Mouse (Mus musculus) thymus, postnatal 0 days (tissue): Measurements from ENCODE around the gene Ltbp2. TPM values are rescaled to one million over a fixed set of nuclear protein-coding genes. Genes with fewer than 3 reads are reported as not detected.

Source experiments
- DNase-seq: peaks from one replicate; pipeline ENCODE4 v3.0.0-alpha.2; 2015; ENCODE audit warnings: low spot score
- polyA plus RNA-seq: library from polyadenylated mRNA; unstranded; fragments of >200 nt; fragmentation: Nextera tagmentation; extraction: Ambion mirVana; gene quantifications from 2 replicates; pipeline ENCODE4 v1.2.1, GENCODE M21; 2015

The Ltbp2 gene
- polyA plus RNA-seq, 1 experiment from 2014 or later: 0.72 TPM

DNA sequence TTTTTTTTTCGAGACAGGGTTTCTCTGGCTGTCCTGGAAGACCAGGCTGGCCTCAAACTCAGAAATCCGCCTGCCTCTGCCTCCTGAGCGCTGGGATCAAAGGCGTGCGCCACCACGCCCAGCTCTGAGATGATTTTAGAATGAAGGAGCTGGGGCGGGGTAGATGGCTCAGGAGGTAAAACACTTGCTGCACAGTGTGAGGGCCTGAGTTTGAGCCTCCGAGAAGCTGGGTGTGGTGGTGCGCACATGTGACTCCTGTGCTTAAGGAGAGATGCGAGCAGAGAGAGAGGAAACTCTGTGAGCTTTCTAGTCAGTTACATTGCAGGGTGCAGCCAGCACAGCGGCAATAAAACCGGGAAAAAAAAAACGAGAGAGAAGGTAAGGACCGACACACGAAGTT lies 110.8 kb downstream of the Ltbp2 start:
- no peak for DNase-seq

DNA sequence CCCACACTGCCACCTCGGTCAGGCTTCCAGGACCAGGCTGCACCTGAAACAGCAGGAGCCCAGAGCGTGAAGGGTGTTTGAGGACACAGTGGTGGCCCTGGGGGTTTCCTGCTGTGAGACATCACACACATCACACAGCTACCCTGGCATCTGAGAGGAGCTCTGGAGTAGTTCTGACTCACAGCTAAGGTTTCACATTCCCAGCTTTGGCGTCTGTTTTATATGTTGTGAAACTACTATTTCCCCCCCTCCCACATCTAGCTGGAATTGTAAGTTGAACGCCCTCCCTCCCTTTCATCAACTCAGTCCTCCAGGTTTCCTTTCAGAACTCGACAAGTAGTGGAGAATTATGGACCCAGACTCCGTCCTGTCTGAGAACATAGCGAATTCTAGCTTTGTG lies 111.6 kb downstream of the Ltbp2 start:
- no peak for DNase-seq

DNA sequence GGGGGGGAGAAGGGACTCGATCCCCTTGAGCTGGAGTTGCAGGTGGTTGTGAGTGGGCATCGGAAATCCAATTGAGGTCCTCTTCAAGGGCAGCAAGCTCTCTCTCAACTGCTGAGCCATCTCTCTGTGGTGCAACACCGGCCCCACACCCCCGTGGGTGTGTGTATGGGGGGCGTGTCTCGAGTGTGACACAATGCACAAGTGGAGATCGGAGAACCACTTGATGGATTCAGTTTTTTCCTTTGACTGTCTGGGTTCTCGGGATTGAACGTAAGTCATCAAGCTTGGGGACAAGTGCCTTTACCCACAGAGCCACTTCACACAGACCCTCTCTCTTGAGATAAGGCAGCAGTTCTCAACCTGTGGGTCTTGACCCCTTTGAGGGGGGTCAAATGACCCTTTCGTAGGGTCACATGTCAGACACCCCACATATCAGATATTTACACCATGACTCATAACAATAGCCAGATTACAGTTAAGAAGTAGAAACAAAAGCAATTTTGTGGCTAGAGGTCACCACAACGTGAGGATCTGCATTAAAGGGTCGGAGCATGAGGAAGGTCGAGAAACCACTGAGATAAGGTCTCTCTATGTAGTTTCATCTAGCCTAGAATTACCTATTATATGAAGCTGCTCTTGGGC lies 112.6 kb downstream of the Ltbp2 start:
- no peak for DNase-seq

DNA sequence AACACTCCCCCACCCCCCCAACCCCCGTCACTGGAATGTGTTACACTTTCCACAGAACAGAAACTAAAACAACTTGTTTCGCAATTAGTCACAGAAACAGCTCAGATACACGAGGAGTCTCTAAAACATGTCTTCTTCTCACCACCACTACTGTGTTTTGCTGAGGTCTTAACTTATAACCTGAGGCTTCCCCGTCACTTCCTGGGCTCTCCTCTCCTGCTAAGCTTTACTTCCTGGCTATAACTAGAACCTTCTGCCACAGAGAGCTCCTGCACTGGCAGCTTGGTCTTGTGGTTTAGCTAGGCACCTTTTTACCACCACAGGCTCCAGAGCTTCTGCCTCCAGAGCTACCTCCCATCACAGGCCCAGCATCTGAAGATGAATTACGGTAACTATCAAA lies 113.8 kb downstream of the Ltbp2 start:
- DNase-seq: peak; percentile 65

DNA sequence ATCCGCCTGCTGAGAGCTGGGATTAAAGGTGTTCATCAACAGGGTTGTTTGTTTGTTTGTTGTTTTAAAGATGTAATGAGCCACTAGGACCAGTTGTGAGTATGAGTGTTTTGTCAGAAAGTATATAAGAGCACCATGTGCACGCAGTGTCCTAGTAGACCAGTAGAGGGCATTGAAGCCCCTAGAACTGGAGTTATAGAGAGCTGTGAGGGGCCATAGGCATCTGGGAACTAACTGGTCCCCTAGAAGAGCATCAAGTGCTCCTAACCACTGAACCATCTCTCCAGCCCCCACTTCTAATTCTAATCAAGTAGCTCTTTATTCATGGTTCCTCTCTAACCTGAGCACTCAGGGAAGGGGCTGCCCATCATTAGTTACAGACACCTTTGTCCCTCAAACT lies 117.3 kb downstream of the Ltbp2 start:
- DNase-seq: peak; percentile 74

DNA sequence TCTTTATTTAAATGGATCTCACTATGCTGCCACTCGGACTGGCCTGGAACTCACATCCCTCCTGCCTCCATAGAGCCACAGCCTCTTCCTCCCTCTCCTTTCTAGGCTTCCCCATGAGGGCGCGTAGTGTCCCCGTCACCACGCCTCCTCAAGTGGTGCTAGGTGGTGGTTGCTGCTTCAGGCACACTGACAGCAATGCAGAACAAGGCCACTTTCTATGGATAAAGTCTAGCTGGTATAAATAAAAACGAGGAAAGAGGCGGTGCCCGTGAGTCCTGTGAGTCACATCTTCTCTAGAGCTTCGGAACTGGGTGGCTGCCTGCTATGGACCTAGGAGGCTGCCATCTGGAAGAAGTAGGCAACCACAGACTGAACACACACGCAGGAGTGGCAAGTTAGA lies 120.3 kb downstream of the Ltbp2 start:
- DNase-seq: no peak

DNA sequence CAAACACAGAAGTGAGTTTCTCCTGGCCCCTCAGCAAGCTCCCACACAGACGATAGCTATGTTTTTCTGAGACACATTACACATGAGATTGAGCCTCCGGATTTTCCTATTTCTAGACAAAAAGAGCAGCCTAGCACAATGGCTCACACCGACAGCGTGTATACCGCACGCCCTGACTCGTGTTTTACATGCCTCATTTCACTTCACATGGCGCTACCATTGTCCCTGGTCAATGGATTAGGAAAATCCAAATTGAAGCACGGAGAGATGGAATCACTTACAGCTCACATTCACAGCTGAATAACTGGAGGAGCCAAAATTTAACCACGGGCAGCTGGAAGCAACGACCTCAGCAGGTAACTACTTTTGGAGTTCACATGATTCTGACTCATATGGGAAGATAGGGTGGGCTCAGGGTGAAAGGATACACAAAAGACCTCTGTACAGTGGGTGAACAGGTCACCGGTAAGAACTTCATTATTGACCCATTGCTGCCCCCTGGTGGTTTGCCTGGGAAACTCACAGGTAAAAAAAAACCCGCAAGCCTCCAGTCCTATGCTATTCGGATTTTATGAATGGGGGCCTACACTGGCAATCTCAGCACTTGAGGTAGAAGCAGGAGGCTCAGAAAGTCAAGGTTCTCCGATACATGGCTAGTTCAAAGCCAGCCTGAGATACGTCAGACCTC lies 121.2 kb downstream of the Ltbp2 start:
- DNase-seq: peak; percentile 72

DNA sequence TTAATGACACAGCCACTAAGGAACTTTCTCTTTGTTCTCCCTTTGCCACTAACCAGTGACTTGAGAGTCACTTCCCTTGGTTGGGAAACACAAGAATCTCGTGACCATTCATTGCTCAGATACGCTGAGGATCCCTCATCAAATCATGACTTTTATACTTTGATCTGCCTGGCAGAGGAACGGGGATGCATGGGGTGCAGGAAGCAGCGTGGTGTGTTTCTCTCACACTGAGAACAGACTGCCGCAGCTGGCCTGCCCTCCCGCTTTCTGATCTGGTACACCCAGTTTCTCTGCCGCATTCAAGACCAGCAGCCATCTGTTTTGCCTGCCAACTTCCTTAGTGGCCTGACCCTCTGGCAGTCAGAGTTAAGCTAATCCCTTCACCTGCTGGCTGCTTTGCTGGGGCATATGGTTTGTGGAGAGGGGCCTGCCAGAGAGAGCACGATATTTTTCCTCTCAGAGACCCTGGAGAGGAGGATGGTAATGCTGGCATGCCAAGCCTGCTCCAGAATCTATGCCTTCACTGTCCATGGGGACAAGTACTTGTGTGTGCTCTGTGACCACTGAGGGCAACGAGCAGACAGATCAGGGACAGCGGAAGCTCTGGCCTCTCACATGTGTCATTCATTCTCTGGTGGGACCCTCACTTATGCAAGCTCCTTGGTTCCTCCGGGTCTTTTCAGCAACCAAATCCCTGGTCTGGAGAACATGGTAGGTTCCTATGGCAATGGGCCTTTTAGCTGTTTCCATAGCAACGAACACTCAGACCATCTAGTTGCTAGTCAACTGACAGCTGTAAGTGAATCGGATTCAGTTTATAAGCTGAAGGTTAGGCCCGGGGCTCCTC lies 124.0 kb downstream of the Ltbp2 start:
- DNase-seq: peak; percentile 77

DNA sequence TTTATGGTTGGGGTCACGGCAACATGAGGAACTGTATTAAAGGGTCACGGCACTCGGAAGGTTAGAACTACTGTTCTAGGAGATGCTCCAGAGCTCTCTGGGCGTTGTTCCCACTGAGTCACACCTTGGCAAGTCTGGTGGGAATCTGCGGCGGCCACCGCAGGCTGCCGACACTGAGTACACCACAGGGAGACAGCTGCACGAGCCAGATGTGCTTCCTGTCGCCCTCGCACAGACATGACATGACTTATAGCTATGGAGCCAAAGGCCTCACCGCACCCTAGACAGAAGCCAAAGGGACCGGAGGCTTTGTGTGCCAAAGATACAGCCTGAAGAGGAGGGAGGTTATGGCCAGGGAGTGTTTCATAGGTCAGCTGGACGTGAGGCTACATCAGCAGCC lies 125.7 kb downstream of the Ltbp2 start:
- DNase-seq: peak; percentile 79

DNA sequence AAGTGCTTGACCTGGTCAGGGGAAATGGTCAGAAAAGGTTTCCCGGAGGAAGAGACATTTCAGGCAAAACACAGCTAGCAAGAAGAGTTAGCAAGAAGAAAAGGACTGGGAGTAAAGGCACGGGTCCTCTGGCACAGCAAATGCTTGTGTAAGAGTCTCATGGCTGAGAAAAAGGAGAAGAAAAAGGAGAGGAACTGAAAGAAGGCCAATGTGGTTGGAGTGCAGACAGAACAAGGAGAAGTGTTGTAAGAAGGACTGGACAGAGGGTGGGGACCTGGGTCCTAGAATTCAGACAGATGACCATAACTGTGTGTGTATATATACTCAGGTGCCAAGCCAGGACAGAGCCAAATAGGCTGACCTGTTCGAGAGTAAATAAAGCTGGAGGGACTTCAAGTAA lies 128.2 kb downstream of the Ltbp2 start:
- no peak for DNase-seq

DNA sequence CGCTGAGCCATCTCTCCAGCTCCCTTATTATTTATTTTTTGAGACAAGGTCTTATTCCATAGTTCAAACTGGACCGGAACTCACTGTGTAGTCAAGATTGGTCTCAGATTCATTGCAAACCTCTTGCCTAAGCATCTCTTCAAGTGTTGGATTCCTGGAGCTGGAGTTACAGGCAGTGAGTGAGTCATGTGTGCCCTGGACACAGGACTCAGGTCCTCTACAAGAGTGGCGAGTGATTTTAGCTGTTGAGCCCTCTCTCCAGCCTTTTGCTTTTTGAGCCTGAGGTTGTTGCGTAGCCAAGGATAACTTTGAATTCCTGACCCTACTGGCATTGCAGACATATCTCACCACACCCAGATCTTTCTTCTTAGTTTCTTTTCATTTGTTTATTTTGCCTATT lies 130.6 kb downstream of the Ltbp2 start:
- no peak for DNase-seq

DNA sequence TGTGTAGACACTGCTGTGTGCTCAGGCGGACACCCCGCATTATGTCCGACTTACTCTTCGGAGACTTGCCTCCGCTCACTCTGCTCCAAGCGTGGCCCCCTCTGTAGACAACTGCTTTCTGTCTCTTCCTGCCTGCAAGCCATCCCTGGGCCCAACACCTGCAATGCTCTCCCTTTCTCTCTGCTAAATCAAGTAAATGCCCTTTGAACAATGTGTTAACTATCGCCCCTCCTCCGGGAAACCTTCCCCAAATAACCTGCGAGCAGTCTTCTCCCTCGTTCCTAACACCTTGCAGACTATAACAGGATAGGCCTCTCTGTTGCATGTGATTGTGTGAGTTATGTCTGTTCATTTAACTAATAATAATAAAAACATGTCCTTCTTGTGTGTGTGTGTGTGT lies 132.8 kb downstream of the Ltbp2 start:
- no peak for DNase-seq

DNA sequence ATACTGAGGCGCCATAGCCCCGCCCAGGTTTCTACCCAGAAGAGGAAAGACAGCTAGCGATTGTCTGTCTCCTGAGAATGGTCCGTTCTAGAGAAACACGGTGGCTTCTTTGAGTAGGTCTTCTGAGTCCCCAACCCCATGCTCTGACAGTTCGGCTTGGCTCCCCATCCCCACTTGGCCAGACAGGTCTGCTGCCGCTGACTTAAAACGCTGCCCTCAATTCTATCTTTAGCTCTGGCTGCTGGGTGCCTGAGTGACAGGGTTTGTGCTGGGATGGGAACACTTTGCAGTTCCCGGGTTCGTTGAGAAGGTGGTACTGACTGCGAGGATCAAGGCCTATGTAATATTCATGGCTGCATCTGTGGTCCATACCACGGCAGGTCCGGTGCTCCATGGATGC lies 143.0 kb downstream of the Ltbp2 start:
- DNase-seq: no peak

Other genes with a start within 250 kb of the Ltbp2 start
- 0.15 and 0.17 TPM in 2 replicates for gene Vrtn, start 235.5 kb downstream of the Ltbp2 start, polyA plus RNA-seq
- 0.09 TPM in 2 replicates for gene Syndig1l, start 177.7 kb downstream of the Ltbp2 start, polyA plus RNA-seq
- 89.7 and 93.1 TPM in 2 replicates for gene Npc2, start 103.4 kb downstream of the Ltbp2 start, polyA plus RNA-seq
- gene Isca2, start 103.3 kb downstream of the Ltbp2 start, polyA plus RNA-seq: 156 TPM in 2 replicates
- 209 and 211 TPM in 2 replicates for gene Fcf1, start 94.4 kb upstream of the Ltbp2 start, polyA plus RNA-seq
- 11.9 and 13.0 TPM in 2 replicates for gene Arel1, start 94.4 kb upstream of the Ltbp2 start, polyA plus RNA-seq
- 20.1 and 23.5 TPM in 2 replicates for gene Ylpm1, start 119.8 kb upstream of the Ltbp2 start, polyA plus RNA-seq
- gene Prox2, start 234.2 kb upstream of the Ltbp2 start, polyA plus RNA-seq: 3.8 and 4.3 TPM in 2 replicates
- gene Dlst, start 234.3 kb upstream of the Ltbp2 start, polyA plus RNA-seq: 83.0 and 89.1 TPM in 2 replicates